Mouse (Mus musculus) liver, adult 2 months (tissue): ENCODE measurements around the gene Kcng4.

ENCODE experiments used
- CTCF ChIP-seq: fragments of 200-500 bp; IDR thresholded peaks from 2 replicates; pipeline ENCODE4 v1.5.1; 2011; ENCODE audit warnings: low read depth, low read length, control low read depth
- POLR2A ChIP-seq: fragments of 200-500 bp; IDR thresholded peaks from 2 replicates; pipeline ENCODE4 v1.6.1; 2011; ENCODE audit warnings: low read length, control low read depth; ENCODE audit not compliant: insufficient read depth; ENCODE audit errors: extremely low read depth

DNA sequence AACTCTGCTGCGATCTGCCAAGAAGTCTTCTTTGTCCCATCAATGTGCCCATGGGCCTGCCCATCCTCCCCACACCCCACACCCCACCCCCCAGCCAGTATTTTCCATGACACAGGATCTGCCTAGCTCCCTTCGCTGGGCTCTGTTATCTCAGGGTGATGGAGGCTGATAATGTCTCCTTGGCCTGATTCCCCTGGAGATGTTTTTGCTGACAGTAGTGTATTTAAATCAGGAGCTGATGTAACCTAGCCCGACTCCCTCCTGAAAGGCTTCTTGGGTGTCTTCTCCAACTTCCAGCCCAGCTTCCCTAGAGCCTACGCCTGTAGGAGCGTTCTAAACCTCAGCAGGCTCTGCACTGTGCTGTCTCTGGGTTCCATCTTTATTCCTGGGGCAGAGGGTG lies 16.6 kb downstream of the Kcng4 start:
- TF ChIP-seq CTCF (no peak), POLR2A (no peak)
